Mouse (Mus musculus): ENCODE measurements around the gene Rrm1. TPM values are rescaled to one million over a fixed set of nuclear protein-coding genes. Genes with fewer than 3 reads are reported as not detected.

The Rrm1 gene
- total RNA-seq, 2 experiments from 2014 or later = 18.1 to 20.5 TPM

Other genes starting within 250 kb of the Rrm1 start
- 10 to 100 TPM; 24.0 to 29.8 TPM for gene Nup98, start 231.5 kb upstream of the Rrm1 start, total RNA-seq (2021)
- 10 to 100 TPM; 25.0 to 26.6 TPM for gene Pgap2, start 231.5 kb upstream of the Rrm1 start, total RNA-seq (2021)
- gene Rhog, start 185.6 kb upstream of the Rrm1 start, total RNA-seq (2021) = 10 to 100 TPM; 13.8 to 17.4 TPM
- 100 to 1,000 TPM; 169 to 172 TPM for gene Stim1, start 173.9 kb upstream of the Rrm1 start, total RNA-seq (2021)
- not detected for gene Olfr543, start 40.0 kb downstream of the Rrm1 start, total RNA-seq (2021)
- not detected for gene Olfr544, start 46.6 kb downstream of the Rrm1 start, total RNA-seq (2021)
- gene Olfr545, start 57.9 kb downstream of the Rrm1 start, total RNA-seq (2021) = not detected
- gene Olfr547, start 93.1 kb downstream of the Rrm1 start, total RNA-seq (2021) = not detected
- not detected for gene Olfr548-ps1, start 99.2 kb downstream of the Rrm1 start, total RNA-seq (2021)
- not detected for gene Olfr549, start 108.2 kb downstream of the Rrm1 start, total RNA-seq (2021)
- gene Trim21, start 123.8 kb downstream of the Rrm1 start, total RNA-seq (2021) = 1 to 10 TPM; 1.7 to 3.2 TPM
- under 1 TPM in 1 of 2 experiments, not detected in 1; 0.16 TPM for gene Olfr550, start 129.7 kb downstream of the Rrm1 start, total RNA-seq (2021)
- not detected for gene Olfr551, start 150.2 kb downstream of the Rrm1 start, total RNA-seq (2021)
- gene Olfr552, start 156.1 kb downstream of the Rrm1 start, total RNA-seq (2021) = under 1 TPM; 0.09 to 0.17 TPM
- not detected for gene Olfr553, start 176.5 kb downstream of the Rrm1 start, total RNA-seq (2021)
- gene Olfr554, start 196.7 kb downstream of the Rrm1 start, total RNA-seq (2021) = not detected
- gene Olfr555, start 217.1 kb downstream of the Rrm1 start, total RNA-seq (2021) = not detected
- not detected for gene Olfr556, start 223.2 kb downstream of the Rrm1 start, total RNA-seq (2021)
- 1 to 10 TPM; 3.8 to 4.5 TPM for gene Trim68, start 245.6 kb downstream of the Rrm1 start, total RNA-seq (2021)